Mouse (Mus musculus) stomach, embryonic 14.5 days (tissue): Measurements from ENCODE around the gene Taf4. TPM values are rescaled to one million over a fixed set of nuclear protein-coding genes. Genes with fewer than 3 reads are reported as not detected.
A peak's percentile ranks its signal among the peaks of the same experiment; 100 is the strongest.

Source experiments
- ATAC-seq: fragments of 200-750 bp; cut with Nextera tagmentation; 2 replicates; pipeline ENCODE4 v1.8.0; 2017; ENCODE audit warnings: low read depth, moderate TSS enrichment; ENCODE audit not compliant: insufficient number of reproducible peaks, insufficient read depth, low FRiP score
- H3K27ac ChIP-seq: fragments of 300-500 bp; sonication (generic); 2 replicates; pipeline ENCODE4 v1.5.1; 2014; ENCODE audit warnings: mild to moderate bottlenecking, low read length, moderate library complexity, mixed read lengths
- H3K27me3 ChIP-seq: fragments of 300-500 bp; sonication (generic); 2 replicates; pipeline ENCODE4 v1.6.1; 2014; ENCODE audit warnings: low read length, control low read depth, mixed read lengths; ENCODE audit not compliant: control insufficient read depth, insufficient read depth
- H3K36me3 ChIP-seq: fragments of 300-500 bp; sonication (generic); 2 replicates; pipeline ENCODE4 v1.6.1; 2014; ENCODE audit warnings: mild to moderate bottlenecking, control low read depth, low read length, moderate library complexity, mixed read lengths; ENCODE audit not compliant: control insufficient read depth, insufficient read depth
- H3K4me1 ChIP-seq: fragments of 300-500 bp; sonication (generic); 2 replicates; pipeline ENCODE4 v1.6.1; 2014; ENCODE audit warnings: low read length, control low read depth, mixed read lengths; ENCODE audit not compliant: control insufficient read depth, insufficient read depth
- H3K4me2 ChIP-seq: fragments of 300-500 bp; sonication (generic); replicated peaks from 2 replicates; pipeline ENCODE4 v1.6.1; 2014; ENCODE audit warnings: low read depth, low read length, control low read depth
- H3K4me3 ChIP-seq: fragments of 300-500 bp; sonication (generic); 2 replicates; pipeline ENCODE4 v1.5.1; 2014; ENCODE audit warnings: low read depth, low read length, control low read depth
- H3K9ac ChIP-seq: fragments of 300-500 bp; sonication (generic); replicated peaks from 2 replicates; pipeline ENCODE4 v1.6.1; 2014; ENCODE audit warnings: low read depth, mild to moderate bottlenecking, control low read depth, low read length, moderate library complexity, mixed read lengths
- H3K9me3 ChIP-seq: fragments of 300-500 bp; sonication (generic); 2 replicates; pipeline ENCODE4 v1.6.1; 2016; ENCODE audit warnings: low read depth, low read length, control low read depth; ENCODE audit not compliant: control insufficient read depth
- WGBS: fragments of 180-500 bp; shearing (Covaris S2); extraction: QIAGEN DNeasy Blood & Tissue Kit; methylation state at CpG from one replicate; pipeline ENCODE4 v1.1.7; 2014; 5-methylcytosine and 5-hydroxymethylcytosine counted together
- polyA plus RNA-seq: library from polyadenylated mRNA; unstranded; fragments of >200 nt; fragmentation: Nextera tagmentation; extraction: Ambion mirVana; gene quantifications from 2 replicates; pipeline ENCODE4 v1.2.1, GENCODE M21; 2014

Taf4 gene
- polyA plus RNA-seq, 1 experiment from 2014 or later, result 6.8 TPM

DNA sequence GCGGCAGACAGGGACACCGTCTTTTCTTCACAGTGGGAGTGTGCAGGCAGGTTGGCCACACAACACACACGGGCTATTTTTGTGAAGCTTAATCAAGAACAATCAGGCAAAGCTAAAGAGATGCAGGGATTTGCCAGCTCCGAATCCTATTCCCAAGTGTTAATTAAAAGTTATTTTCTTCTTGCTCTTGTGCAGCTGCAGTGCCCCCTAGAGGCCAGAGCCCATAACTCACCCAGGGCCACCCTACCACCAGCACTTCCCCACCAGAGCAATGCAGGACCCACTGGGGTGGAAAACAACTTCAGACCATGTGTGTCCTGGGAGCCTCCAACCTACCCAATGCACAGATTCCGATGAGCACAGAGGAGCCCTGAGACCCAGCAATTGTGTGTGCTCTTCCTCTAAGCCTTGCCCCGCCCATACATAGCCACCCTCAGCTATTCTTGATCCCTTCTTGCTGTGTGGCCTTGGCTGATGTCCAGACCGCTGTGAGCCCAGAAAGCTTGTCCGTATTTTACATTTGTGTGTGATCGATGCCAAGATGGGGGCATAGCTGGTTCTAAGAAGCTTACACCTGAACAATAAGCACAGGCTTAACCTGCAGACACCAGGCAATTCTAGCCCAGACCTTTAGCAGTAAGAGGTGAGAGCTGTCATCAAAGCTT is 98.8 kb downstream of the Taf4 start:
- Histone ChIP-seq H3K9me3 (no peaks in the 10 kb centered on the region), H3K4me3 (no peak overlapping the region), H3K4me1 (no peaks in the 10 kb centered on the region), H3K27ac (no peak overlapping the region), H3K4me2 (no peak overlapping the region), H3K27me3 (no peaks in the 10 kb centered on the region), H3K36me3 (no peaks in the 10 kb centered on the region), H3K9ac (no peak overlapping the region)
- no peak for ATAC-seq
- 67% methylated on average over 9 of the region's 9 CpGs for WGBS

DNA sequence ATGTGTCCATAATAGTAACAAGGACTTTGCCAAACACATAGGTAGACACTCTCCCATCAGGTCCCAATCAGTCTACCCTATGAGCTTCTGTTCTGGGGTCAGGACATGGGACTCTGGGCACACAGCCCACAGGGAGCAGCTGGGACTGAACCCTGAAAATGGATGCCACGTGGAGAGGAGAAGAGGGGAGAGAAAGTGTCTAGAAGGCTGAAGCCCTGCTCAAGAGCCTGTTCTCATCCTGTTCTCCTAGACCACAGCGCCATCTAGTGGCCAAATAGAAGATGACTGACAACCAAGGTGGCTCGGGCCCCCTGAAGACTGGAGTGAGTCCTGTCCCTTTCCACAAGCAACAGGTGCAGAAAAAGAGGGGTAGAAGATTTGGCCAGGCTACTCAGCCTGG is 101.3 kb downstream of the Taf4 start:
- H3K4me1 ChIP-seq, result no peaks in the 10 kb centered on the region
- WGBS, result 2% methylated on average over 3 of the region's 3 CpGs
- ATAC-seq, result peak; percentile 38; the same call in 1 of the 2 replicates
- H3K27me3 ChIP-seq, result no peaks in the 10 kb centered on the region
- no peaks in the 10 kb centered on the region for H3K36me3 ChIP-seq
- H3K27ac ChIP-seq, result no peak overlapping the region
- H3K9me3 ChIP-seq, result no peaks in the 10 kb centered on the region
- no peak overlapping the region for H3K4me3 ChIP-seq
- H3K9ac ChIP-seq, result no peak overlapping the region
- H3K4me2 ChIP-seq, result no peak overlapping the region

DNA sequence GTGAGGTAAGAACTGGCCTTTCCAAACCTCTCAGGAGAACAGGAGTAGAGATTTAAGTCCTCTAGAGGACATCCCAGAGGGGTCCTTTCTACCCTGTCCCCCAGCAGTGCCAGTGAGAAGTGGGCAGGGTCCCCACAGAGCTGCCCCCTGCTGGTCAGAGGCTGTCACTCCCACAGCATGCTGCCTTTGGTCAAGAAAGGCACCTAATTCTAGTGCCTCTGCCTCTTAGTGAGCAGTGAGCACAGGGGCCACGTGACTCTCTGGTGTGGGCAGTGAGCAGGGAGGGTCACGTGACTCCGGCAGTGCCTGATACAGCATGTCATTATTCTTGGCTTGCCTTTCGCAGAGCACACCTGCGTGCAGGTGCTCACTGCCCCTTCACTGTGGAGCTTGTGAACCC is 103.1 kb downstream of the Taf4 start:
- Histone ChIP-seq H3K9ac (no peak overlapping the region), H3K36me3 (no peaks in the 10 kb centered on the region), H3K4me3 (no peak overlapping the region), H3K9me3 (no peaks in the 10 kb centered on the region), H3K27me3 (no peaks in the 10 kb centered on the region), H3K27ac (no peak overlapping the region), H3K4me1 (no peaks in the 10 kb centered on the region), H3K4me2 (no peak overlapping the region)
- no peak for ATAC-seq
- WGBS, result 31% methylated on average over 5 of the region's 5 CpGs

DNA sequence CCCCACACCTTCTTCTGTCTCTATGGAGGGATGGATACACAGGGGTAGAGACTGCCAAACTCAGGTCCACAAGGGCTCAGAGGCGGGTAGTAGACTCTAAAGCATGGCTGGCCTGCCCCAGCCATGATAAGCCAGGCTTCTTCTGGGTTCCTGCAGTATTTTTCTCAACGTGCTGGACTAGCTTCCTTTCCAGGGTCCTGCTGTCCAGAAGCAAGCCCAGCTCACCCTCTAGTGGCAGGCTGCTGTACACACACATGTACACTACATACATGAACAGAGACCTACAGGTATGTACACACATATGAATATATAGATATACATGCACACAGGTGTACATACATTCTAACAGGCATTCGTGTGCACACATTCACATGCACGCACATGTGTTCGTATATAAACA is 103.7 kb downstream of the Taf4 start:
- Histone ChIP-seq H3K27me3 (no peaks in the 10 kb centered on the region), H3K9me3 (no peaks in the 10 kb centered on the region), H3K27ac (no peak overlapping the region), H3K4me3 (no peak overlapping the region), H3K4me2 (no peak overlapping the region), H3K36me3 (no peaks in the 10 kb centered on the region), H3K9ac (no peak overlapping the region), H3K4me1 (no peaks in the 10 kb centered on the region)
- WGBS, result 59% methylated on average over 5 of the region's 5 CpGs
- 0 out of 2 replicates have a peak, but pooled peaks have one; percentile 1 for ATAC-seq

DNA sequence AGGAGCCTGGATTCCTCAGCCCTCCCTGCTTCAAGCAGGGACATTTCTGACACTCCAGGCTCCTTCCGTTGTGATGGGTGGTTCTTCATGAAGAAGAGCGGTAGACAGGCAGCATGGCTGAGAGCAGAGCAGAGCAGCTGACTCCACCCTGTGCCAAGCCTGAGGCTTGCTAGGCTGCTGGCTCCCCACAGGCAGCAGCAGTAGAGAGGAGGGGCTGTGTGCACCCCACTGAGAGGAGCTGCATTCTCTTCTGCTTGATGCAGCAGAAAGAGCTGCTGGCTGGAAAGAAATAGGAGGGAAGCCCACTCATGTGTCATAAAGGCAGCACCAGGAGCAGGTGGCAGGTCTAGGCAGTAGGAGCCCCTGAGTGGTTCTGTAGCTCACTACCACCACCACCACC is 106.6 kb downstream of the Taf4 start:
- H3K27me3 ChIP-seq, result no peaks in the 10 kb centered on the region
- H3K4me1 ChIP-seq, result no peaks in the 10 kb centered on the region
- no peak for ATAC-seq
- 30% methylated on average over 2 of the region's 2 CpGs for WGBS
- no peak overlapping the region for H3K27ac ChIP-seq
- no peaks in the 10 kb centered on the region for H3K36me3 ChIP-seq
- no peak overlapping the region for H3K9ac ChIP-seq
- no peaks in the 10 kb centered on the region for H3K9me3 ChIP-seq
- H3K4me3 ChIP-seq, result no peak overlapping the region
- no peak overlapping the region for H3K4me2 ChIP-seq

DNA sequence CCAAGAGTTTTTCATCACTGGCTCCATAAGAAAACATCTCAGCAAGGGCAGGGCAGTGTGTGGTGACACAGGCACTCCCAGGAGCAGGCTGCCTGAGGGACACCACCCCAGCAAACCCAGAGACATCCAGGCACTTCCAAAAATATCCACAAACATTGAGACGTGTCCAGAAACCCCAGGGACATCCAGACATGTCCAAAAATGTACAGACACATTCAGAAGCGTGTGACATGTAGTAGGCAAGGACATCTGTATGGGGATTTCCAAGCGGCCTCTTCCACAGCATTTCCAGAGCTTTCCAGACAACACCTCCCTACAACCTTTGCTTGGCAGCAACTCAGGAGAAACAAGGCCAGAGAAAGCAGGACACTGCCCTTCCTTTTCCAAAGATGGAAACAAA is 108.8 kb downstream of the Taf4 start:
- Histone ChIP-seq H3K27me3 (no peaks in the 10 kb centered on the region), H3K27ac (no peak overlapping the region), H3K9me3 (no peaks in the 10 kb centered on the region), H3K4me2 (no peak overlapping the region), H3K36me3 (no peaks in the 10 kb centered on the region), H3K4me1 (no peaks in the 10 kb centered on the region), H3K4me3 (no peak overlapping the region), H3K9ac (no peak overlapping the region)
- no peak for ATAC-seq
- 69% methylated on average over 3 of the region's 3 CpGs for WGBS

DNA sequence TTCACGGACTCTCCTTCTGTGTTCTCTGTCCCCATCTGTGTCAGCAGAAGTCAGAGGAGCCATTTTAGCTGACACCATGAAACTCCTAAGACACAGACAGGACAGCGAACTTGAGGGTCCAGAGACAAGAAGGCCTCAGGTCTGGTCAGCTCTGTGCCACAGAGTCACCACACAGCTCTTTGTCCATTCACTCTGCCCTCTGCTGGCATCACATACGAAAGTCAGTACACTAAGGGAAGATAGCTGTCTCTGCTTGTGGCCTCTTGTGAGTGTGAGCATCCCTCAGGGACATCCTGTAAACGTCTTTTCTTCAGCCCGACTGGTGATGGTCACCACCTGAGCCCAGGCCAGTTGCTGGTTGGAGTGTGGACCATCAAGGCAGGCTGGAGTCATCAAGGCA is 111.3 kb downstream of the Taf4 start:
- H3K36me3 ChIP-seq, result no peaks in the 10 kb centered on the region
- no peak overlapping the region for H3K9ac ChIP-seq
- 72% methylated on average over 5 of the region's 5 CpGs for WGBS
- H3K27me3 ChIP-seq, result no peaks in the 10 kb centered on the region
- H3K27ac ChIP-seq, result no peak overlapping the region
- no peaks in the 10 kb centered on the region for H3K9me3 ChIP-seq
- no peak overlapping the region for H3K4me2 ChIP-seq
- no peak for ATAC-seq
- no peaks in the 10 kb centered on the region for H3K4me1 ChIP-seq
- H3K4me3 ChIP-seq, result no peak overlapping the region

DNA sequence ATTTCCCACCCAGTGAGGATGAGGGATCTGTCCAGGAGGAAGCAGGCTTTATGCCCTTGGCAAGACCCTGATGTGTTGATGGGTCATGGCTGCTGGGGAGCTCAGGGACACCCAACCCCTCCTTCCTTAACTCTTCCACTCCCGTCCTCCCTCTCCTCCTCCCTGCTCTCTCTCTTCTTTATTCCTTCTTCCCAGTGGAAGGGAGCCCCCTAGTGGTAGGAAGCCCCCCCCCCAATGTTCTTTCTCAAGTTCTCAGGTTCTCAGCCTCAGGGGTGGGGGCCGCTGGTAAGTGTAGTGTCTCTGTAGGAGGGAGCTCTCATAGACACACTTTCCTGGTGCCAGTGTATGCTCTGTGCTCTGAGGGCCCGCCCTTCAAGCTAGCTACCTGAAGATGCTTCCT is 113.2 kb downstream of the Taf4 start:
- ATAC-seq, result no peak
- no peaks in the 10 kb centered on the region for H3K27me3 ChIP-seq
- no peaks in the 10 kb centered on the region for H3K4me1 ChIP-seq
- no peak overlapping the region for H3K27ac ChIP-seq
- 65% methylated on average over 3 of the region's 3 CpGs for WGBS
- H3K36me3 ChIP-seq, result no peaks in the 10 kb centered on the region
- no peak overlapping the region for H3K4me2 ChIP-seq
- no peak overlapping the region for H3K9ac ChIP-seq
- H3K9me3 ChIP-seq, result no peaks in the 10 kb centered on the region
- H3K4me3 ChIP-seq, result no peak overlapping the region

DNA sequence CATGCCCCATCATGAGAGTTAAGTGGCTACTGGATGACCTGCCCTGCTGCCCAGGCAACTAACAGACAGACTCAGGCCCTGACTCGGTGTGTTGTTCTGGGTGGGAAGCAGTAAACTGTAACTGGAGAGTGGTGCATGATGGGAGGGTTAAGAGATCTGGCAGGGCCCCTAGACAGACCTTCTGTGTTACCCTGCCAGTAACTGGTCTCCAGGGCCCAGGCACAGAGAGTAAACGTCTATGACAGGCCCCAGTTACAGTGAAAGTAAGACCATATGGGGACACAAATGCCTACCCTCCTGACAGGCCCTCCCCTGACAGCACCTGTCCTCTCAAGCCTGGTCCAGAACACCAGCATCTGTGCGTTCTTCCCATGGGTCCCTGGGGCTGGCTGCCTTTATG is 113.8 kb downstream of the Taf4 start:
- no peaks in the 10 kb centered on the region for H3K36me3 ChIP-seq
- no peak overlapping the region for H3K9ac ChIP-seq
- no peak overlapping the region for H3K4me2 ChIP-seq
- H3K4me1 ChIP-seq, result no peaks in the 10 kb centered on the region
- H3K4me3 ChIP-seq, result no peak overlapping the region
- ATAC-seq, result no peak
- no peaks in the 10 kb centered on the region for H3K9me3 ChIP-seq
- 76% methylated on average over 3 of the region's 3 CpGs for WGBS
- H3K27me3 ChIP-seq, result no peaks in the 10 kb centered on the region
- no peak overlapping the region for H3K27ac ChIP-seq
